Mouse (Mus musculus): ENCODE measurements around the gene Gpr132.

DNA sequence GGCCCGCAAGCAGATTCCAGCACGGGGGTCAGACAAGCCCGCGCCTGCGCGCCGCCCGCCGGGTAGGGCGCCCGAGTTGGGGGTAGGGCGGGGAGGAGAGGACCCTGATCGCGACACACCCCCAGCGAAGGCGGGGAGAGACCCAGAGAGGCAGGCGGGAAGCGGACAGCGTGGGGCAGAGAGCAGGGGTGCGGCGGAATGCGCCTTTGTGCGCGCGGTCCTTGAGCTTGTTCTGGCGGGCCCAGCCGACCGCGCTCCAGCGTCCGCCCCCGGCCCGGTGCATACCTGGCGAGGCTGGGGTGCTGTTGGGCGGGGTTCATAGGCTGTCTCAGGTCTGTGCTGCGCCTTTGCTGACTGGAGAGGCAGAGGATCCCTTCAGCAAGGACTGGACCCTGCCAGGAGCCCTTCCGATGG, 9.6 kb upstream of the Gpr132 start:
- TF ChIP-seq POLR2A (IDR thresholded peaks at IDR 0.05; ENCODE audit: insufficient read length, low read depth) = no peak
- no peak for TF ChIP-seq POLR2AphosphoS2 (IDR thresholded peaks at IDR 0.05; ENCODE audit: insufficient read length, low read depth)
- no peak for TF ChIP-seq E2F4 (IDR thresholded peaks at IDR 0.05; ENCODE audit: insufficient read depth)
- no peak for TF ChIP-seq SRF (IDR thresholded peaks at IDR 0.05; ENCODE audit: control insufficient read depth, insufficient read length, low read depth)
- TF ChIP-seq REST (IDR thresholded peaks at IDR 0.05; ENCODE audit: insufficient read depth, insufficient read length) = no peak
- TF ChIP-seq MAX (IDR thresholded peaks at IDR 0.05; ENCODE audit: low read depth) = no peak
- TF ChIP-seq MYOD1 (IDR thresholded peaks at IDR 0.05; ENCODE audit: control insufficient read depth in 1 of 3, insufficient read length in 2 of 3, low read depth in 2 of 3) = no peak
- TF ChIP-seq CEBPB (IDR thresholded peaks at IDR 0.05; ENCODE audit: insufficient read depth, poor library complexity, severe bottlenecking) = no peak
- no peak for TF ChIP-seq USF1 (IDR thresholded peaks at IDR 0.05; ENCODE audit: low read depth)
- TF ChIP-seq TCF12 (IDR thresholded peaks at IDR 0.05; ENCODE audit: insufficient read depth, poor library complexity, severe bottlenecking) = no peak
- no peak for TF ChIP-seq MYOG (IDR thresholded peaks at IDR 0.05; ENCODE audit: control insufficient read depth in 1 of 3, insufficient read depth in 1 of 3, insufficient read length in 2 of 3, low read depth in 2 of 3)

Measured in myocyte (in vitro differentiated cells).